Mouse (Mus musculus): ENCODE data around the gene Zfp91.

Zfp91 gene

GRCm38 (mm10) chr19:12795511-12796327 is at the start of gene Zfp91, which contains the start of gene Lpxn:
Gene Zfp91, minus strand, starts transcription at chr19:12796126.
Gene Lpxn, plus strand, starts transcription at chr19:12796193.
- peak; percentile 94 to 95 for DNase-seq (ENCODE audit: low spot score in 2 of 2)

- no peak for DNase-seq (ENCODE audit: low spot score in 2 of 2)
These were observed 42.6 kb upstream of the Zfp91 start for GRCm38 (mm10) chr19:12838507-12838906.

GRCm38 (mm10) chr19:12833625-12834024 is 37.7 kb upstream of the Zfp91 start:
- peak; percentile 67 to 82 for DNase-seq (ENCODE audit: low spot score in 2 of 2)

GRCm38 (mm10) chr19:12831559-12831958 is 35.6 kb upstream of the Zfp91 start:
- no peak for DNase-seq (ENCODE audit: low spot score in 2 of 2)

- no peak for DNase-seq (ENCODE audit: low spot score in 2 of 2)
These were observed 35.0 kb upstream of the Zfp91 start for GRCm38 (mm10) chr19:12830823-12831430.

GRCm38 (mm10) chr19:12824549-12824948 is 28.6 kb upstream of the Zfp91 start:
- peak in 1 of 2 experiments; percentile 10 for DNase-seq (ENCODE audit: low spot score in 2 of 2)

GRCm38 (mm10) chr19:12820383-12820782 is 24.5 kb upstream of the Zfp91 start:
- peak in 1 of 2 experiments; percentile 51 for DNase-seq (ENCODE audit: low spot score in 2 of 2)

GRCm38 (mm10) chr19:12818507-12818906 is 22.6 kb upstream of the Zfp91 start:
- no peak for DNase-seq (ENCODE audit: low spot score in 2 of 2)

GRCm38 (mm10) chr19:12813883-12814282 is 18.0 kb upstream of the Zfp91 start:
- no peak for DNase-seq (ENCODE audit: low spot score in 2 of 2)

GRCm38 (mm10) chr19:12812644-12813364 is 16.9 kb upstream of the Zfp91 start:
- no peak for DNase-seq (ENCODE audit: low spot score in 2 of 2)

- DNase-seq (ENCODE audit: low spot score in 2 of 2) = peak; percentile 17 to 37
These were observed 10.3 kb upstream of the Zfp91 start for GRCm38 (mm10) chr19:12806214-12806613.

GRCm38 (mm10) chr19:12805730-12806129 is 9.8 kb upstream of the Zfp91 start:
- peak; percentile 49 to 70 for DNase-seq (ENCODE audit: low spot score in 2 of 2)

- DNase-seq (ENCODE audit: low spot score in 2 of 2) = no peak
These were observed 8.3 kb upstream of the Zfp91 start for GRCm38 (mm10) chr19:12804237-12804636.

GRCm38 (mm10) chr19:12802830-12803229 is 6.9 kb upstream of the Zfp91 start:
- DNase-seq (ENCODE audit: low spot score in 2 of 2) = no peak

GRCm38 (mm10) chr19:12801046-12801445 is 5.1 kb upstream of the Zfp91 start:
- peak in 1 of 2 experiments; percentile 44 for DNase-seq (ENCODE audit: low spot score in 2 of 2)

GRCm38 (mm10) chr19:12800621-12801020 is 4.7 kb upstream of the Zfp91 start:
- DNase-seq (ENCODE audit: low spot score in 2 of 2) = peak in 1 of 2 experiments; percentile 4

GRCm38 (mm10) chr19:12799081-12799480 is 3.2 kb upstream of the Zfp91 start:
- no peak for DNase-seq (ENCODE audit: low spot score in 2 of 2)

- DNase-seq (ENCODE audit: low spot score in 2 of 2) = peak; percentile 76 to 79
These were observed 2.5 kb upstream of the Zfp91 start for GRCm38 (mm10) chr19:12798404-12798803.

- DNase-seq (ENCODE audit: low spot score in 2 of 2) = peak in 1 of 2 experiments; percentile 26
These were observed 1.1 kb upstream of the Zfp91 start for GRCm38 (mm10) chr19:12797071-12797470.

GRCm38 (mm10) chr19:12796328-12796931 is 504 bp upstream of the Zfp91 start:
- DNase-seq (ENCODE audit: low spot score in 2 of 2) = peak; percentile 91

GRCm38 (mm10) chr19:12795110-12795509 is 816 bp downstream of the Zfp91 start:
- DNase-seq (ENCODE audit: low spot score in 2 of 2) = no peak

Data from natural killer cell, adult 2 months (primary cell).